26 mouse cellular contexts compared by ENCODE assay signal in the genomic region with DNA sequence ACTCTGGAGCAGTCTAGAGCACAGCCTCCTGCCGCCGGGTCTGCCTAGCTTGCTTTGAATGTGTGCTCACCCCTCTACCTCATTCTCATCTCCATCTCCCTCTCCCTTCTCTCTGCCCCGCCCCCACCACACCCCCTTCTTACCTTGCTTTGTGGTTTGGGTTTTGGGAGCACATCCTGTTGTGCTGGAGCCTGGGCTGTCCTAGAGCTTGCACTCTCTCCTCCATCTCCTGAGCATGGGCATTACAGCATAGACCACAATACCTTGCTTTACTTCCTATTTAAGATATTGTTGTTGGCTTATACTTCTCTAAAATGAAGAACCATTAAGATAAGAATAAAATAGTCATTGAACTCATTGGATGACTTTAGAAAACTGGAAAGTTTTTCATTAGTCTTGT. TPM values are rescaled to one million over a fixed set of nuclear protein-coding genes. Genes with fewer than 3 reads are reported as not detected.
DNase-seq lines count a peak whose midpoint lies in the region; ATAC-seq and TF ChIP-seq lines count a peak whose summit lies in the region.
"Had no signal": no experiment of that assay in that cellular context is flagged by ENCODE, and none has a peak within 500 bp of the region (broad histone marks: within the 10 kb centered on the region; RNA-seq: fewer than 3 reads in every experiment).

No protein-coding gene starts in this region.

- no peak overlapping the region for H3K27ac ChIP-seq in liver, embryonic 13.5 days
- H3K27ac ChIP-seq in bone marrow, adult 2 months (ENCODE audit: control insufficient read depth, insufficient read depth, low read depth, low read length, poor library complexity): peak overlapping the region; percentile 50; the same call in 1 of the 2 replicates
- H3K27ac ChIP-seq: forebrain, embryonic 13.5 days; hindbrain, embryonic 14.5 days; limb, embryonic 10.5 days; limb, embryonic 15.5 days; macrophage; midbrain, embryonic 12.5 days; neural tube, embryonic 13.5 days had no signal

- no peak for TF ChIP-seq CTCF in bone marrow, adult 2 months (IDR thresholded peaks at IDR 0.05; ENCODE audit: control insufficient read depth, insufficient read depth, low read length)

- H3K27me3 ChIP-seq in liver, embryonic 13.5 days: no peaks in the 10 kb centered on the region
- H3K27me3 ChIP-seq: forebrain, embryonic 13.5 days; heart, embryonic 12.5 days; limb, embryonic 15.5 days; midbrain, embryonic 12.5 days; neural tube, embryonic 13.5 days had no signal

- H3K4me2 ChIP-seq in liver, embryonic 13.5 days: no peak overlapping the region
- H3K4me2 ChIP-seq: forebrain, embryonic 13.5 days; heart, embryonic 12.5 days; hindbrain, embryonic 14.5 days; limb, embryonic 15.5 days; midbrain, embryonic 12.5 days; neural tube, embryonic 13.5 days had no signal

- no peak for TF ChIP-seq POLR2A in bone marrow, adult 2 months (IDR thresholded peaks at IDR 0.05; ENCODE audit: borderline replicate concordance, control insufficient read depth, low read depth, low read length)

- ATAC-seq in liver, embryonic 13.5 days (ENCODE audit: low read depth): peak; percentile 10; the same call in 1 of the 2 replicates
- peak; percentile 78 for ATAC-seq in megakaryocyte, adult 5-6 weeks (ENCODE audit: poor library complexity, severe bottlenecking)
- ATAC-seq: activated CD4-positive, CD25-positive, alpha-beta regulatory T cell, adult 4 months; forebrain, embryonic 13.5 days had no signal

- peaks cover 99% of the 10 kb centered on the region for H3K36me3 ChIP-seq in liver, embryonic 13.5 days

- peaks cover 12% of the 10 kb centered on the region for H3K4me1 ChIP-seq in liver, embryonic 13.5 days (replicated peaks)
- peaks cover 4% of the 10 kb centered on the region for H3K4me1 ChIP-seq in bone marrow, adult 2 months (ENCODE audit: control insufficient read depth, insufficient read depth, low read length)
- H3K4me1 ChIP-seq: limb, embryonic 10.5 days; limb, embryonic 15.5 days had no signal

- no peaks in the 10 kb centered on the region for H3K9me3 ChIP-seq in liver, embryonic 13.5 days (replicated peaks)
- H3K9me3 ChIP-seq: forebrain, embryonic 13.5 days; heart, embryonic 12.5 days; limb, embryonic 10.5 days; limb, embryonic 15.5 days; midbrain, embryonic 12.5 days; neural tube, embryonic 13.5 days had no signal

- WGBS in liver, embryonic 13.5 days (ENCODE audit: insufficient replicate concordance): 71% methylated on average over 3 of the region's 3 CpGs
- 60% methylated on average over 3 of the region's 3 CpGs for WGBS in bone marrow, adult 2 months

- H3K9ac ChIP-seq in liver, embryonic 13.5 days: no peak overlapping the region
- H3K9ac ChIP-seq: forebrain, embryonic 13.5 days; heart, embryonic 12.5 days; hindbrain, embryonic 14.5 days; limb, embryonic 15.5 days; midbrain, embryonic 12.5 days; neural tube, embryonic 13.5 days had no signal

- H3K4me3 ChIP-seq in liver, embryonic 13.5 days (replicated peaks): no peak overlapping the region
- no peak overlapping the region for H3K4me3 ChIP-seq in bone marrow, adult 2 months (replicated peaks; ENCODE audit: control insufficient read depth, low read depth, low read length)
- H3K4me3 ChIP-seq: forebrain, embryonic 13.5 days; heart, embryonic 12.5 days; limb, embryonic 10.5 days; limb, embryonic 15.5 days; midbrain, embryonic 12.5 days; neural tube, embryonic 13.5 days had no signal

- no peak for DNase-seq in liver, embryonic 13.5 days
- no peak for DNase-seq in liver
- DNase-seq in 416B (ENCODE audit: low read depth): peak; percentile 25
- DNase-seq in spleen, postnatal 14 days (ENCODE audit: low spot score in 2 of 2): no peak
- no peak for DNase-seq in thymus, postnatal 10 days (ENCODE audit: low spot score in 2 of 2)
- DNase-seq: adrenal gland, adult 8-10 months; cerebellum, adult 8-10 months; cerebellum, postnatal 25 days; gastrocnemius, postnatal 14 days; heart, adult 18-20 months; heart, postnatal 4 days; kidney, adult 18-20 months; kidney, postnatal 4 days; lung, adult 2 months; lung, postnatal 10 days had no signal

RNA-seq across cellular contexts. Expression of gene Clint1, which starts 38.1 kb away (rescaled TPM):
- polyA plus RNA-seq in liver, embryonic 13.5 days (2015; fragmentation: Nextera tagmentation; extraction: Ambion mirVana): 57.4 and 71.8 TPM in 2 replicates
- 23.7 and 25.6 TPM in 2 replicates for polyA plus RNA-seq in bone marrow, adult 2 months (2011; ENCODE audit: insufficient read depth, insufficient read length, low replicate concordance, missing spikeins)
- 146 and 147 TPM in 2 replicates for total RNA-seq in megakaryocyte, adult 5-6 weeks (2015)
- 172 and 194 TPM in 2 replicates for total RNA-seq in megakaryocyte, adult 5-6 weeks (2017)

RNA-seq across cellular contexts. Expression of gene Lsm11, which starts 54.8 kb away (rescaled TPM):
- polyA plus RNA-seq in liver, embryonic 13.5 days (2015; fragmentation: Nextera tagmentation; extraction: Ambion mirVana): 3.3 and 3.6 TPM in 2 replicates
- 1.6 and 2.6 TPM in 2 replicates for polyA plus RNA-seq in bone marrow, adult 2 months (2011; ENCODE audit: insufficient read depth, insufficient read length, low replicate concordance, missing spikeins)
- 4.1 and 5.8 TPM in 2 replicates for total RNA-seq in megakaryocyte, adult 5-6 weeks (2015)
- total RNA-seq in megakaryocyte, adult 5-6 weeks (2017): 2.8 and 2.9 TPM in 2 replicates
